Mouse (Mus musculus): Measurements from ENCODE around the gene Galnt15.
A peak's percentile ranks its signal among the peaks of the same experiment; 100 is the strongest.

Gene Galnt15

GRCm38 (mm10) chr14:32036482-32036881 is 7.7 kb downstream of the Galnt15 start:
- DNase-seq (ENCODE audit: low spot score), result peak; percentile 66

GRCm38 (mm10) chr14:32037661-32038252 is 9.0 kb downstream of the Galnt15 start:
- DNase-seq (ENCODE audit: low spot score), result no peak

- DNase-seq (ENCODE audit: low spot score), result no peak
Measured at GRCm38 (mm10) chr14:32042108-32042507, 13.3 kb downstream of the Galnt15 start.

- DNase-seq (ENCODE audit: low spot score), result no peak
Measured at GRCm38 (mm10) chr14:32046357-32046756, 17.6 kb downstream of the Galnt15 start.

GRCm38 (mm10) chr14:32050171-32050570 is 21.4 kb downstream of the Galnt15 start:
- DNase-seq (ENCODE audit: low spot score), result no peak

GRCm38 (mm10) chr14:32053895-32054294 is 25.1 kb downstream of the Galnt15 start:
- DNase-seq (ENCODE audit: low spot score), result no peak

GRCm38 (mm10) chr14:32054788-32055187 is 26.0 kb downstream of the Galnt15 start:
- DNase-seq (ENCODE audit: low spot score), result no peak

- no peak for DNase-seq (ENCODE audit: low spot score)
Measured at GRCm38 (mm10) chr14:32055781-32056180, 27.0 kb downstream of the Galnt15 start.

GRCm38 (mm10) chr14:32056675-32057074 is 27.9 kb downstream of the Galnt15 start:
- no peak for DNase-seq (ENCODE audit: low spot score)

- no peak for DNase-seq (ENCODE audit: low spot score)
Measured at GRCm38 (mm10) chr14:32057664-32058063, 28.9 kb downstream of the Galnt15 start.

- DNase-seq (ENCODE audit: low spot score), result no peak
Measured at GRCm38 (mm10) chr14:32061398-32061797, 32.6 kb downstream of the Galnt15 start.

GRCm38 (mm10) chr14:32072807-32073206 is 44.0 kb downstream of the Galnt15 start:
- no peak for DNase-seq (ENCODE audit: low spot score)

GRCm38 (mm10) chr14:32073211-32073685 is 44.5 kb downstream of the Galnt15 start:
- no peak for DNase-seq (ENCODE audit: low spot score)

- DNase-seq (ENCODE audit: low spot score), result no peak
Measured at GRCm38 (mm10) chr14:32073901-32074300, 45.1 kb downstream of the Galnt15 start.

- peak; percentile 70 for DNase-seq (ENCODE audit: low spot score)
Measured at GRCm38 (mm10) chr14:32076896-32077575, 48.2 kb downstream of the Galnt15 start.

- DNase-seq (ENCODE audit: low spot score), result no peak
Measured at GRCm38 (mm10) chr14:32081026-32081425, 52.2 kb downstream of the Galnt15 start.

GRCm38 (mm10) chr14:32082891-32083290 is 54.1 kb downstream of the Galnt15 start:
- DNase-seq (ENCODE audit: low spot score), result no peak

- DNase-seq (ENCODE audit: low spot score), result no peak
Measured at GRCm38 (mm10) chr14:32083466-32083865, 54.7 kb downstream of the Galnt15 start.

GRCm38 (mm10) chr14:32084761-32085485 is 56.1 kb downstream of the Galnt15 start, which contains the start of gene Oxnad1:
Gene Oxnad1 (plus strand): TSS chr14:32085374.
- no peak for DNase-seq (ENCODE audit: low spot score)

- DNase-seq (ENCODE audit: low spot score), result peak; percentile 99
Measured at GRCm38 (mm10) chr14:32085486-32086201, 56.9 kb downstream of the Galnt15 start, which contains the start of gene Dph3. Gene Dph3 (minus strand): TSS chr14:32085729.

- no peak for DNase-seq (ENCODE audit: low spot score)
Measured at GRCm38 (mm10) chr14:32086226-32086625, 57.4 kb downstream of the Galnt15 start.
